Mouse (Mus musculus): ENCODE data around the gene Mroh2a.

Gene Mroh2a

DNA sequence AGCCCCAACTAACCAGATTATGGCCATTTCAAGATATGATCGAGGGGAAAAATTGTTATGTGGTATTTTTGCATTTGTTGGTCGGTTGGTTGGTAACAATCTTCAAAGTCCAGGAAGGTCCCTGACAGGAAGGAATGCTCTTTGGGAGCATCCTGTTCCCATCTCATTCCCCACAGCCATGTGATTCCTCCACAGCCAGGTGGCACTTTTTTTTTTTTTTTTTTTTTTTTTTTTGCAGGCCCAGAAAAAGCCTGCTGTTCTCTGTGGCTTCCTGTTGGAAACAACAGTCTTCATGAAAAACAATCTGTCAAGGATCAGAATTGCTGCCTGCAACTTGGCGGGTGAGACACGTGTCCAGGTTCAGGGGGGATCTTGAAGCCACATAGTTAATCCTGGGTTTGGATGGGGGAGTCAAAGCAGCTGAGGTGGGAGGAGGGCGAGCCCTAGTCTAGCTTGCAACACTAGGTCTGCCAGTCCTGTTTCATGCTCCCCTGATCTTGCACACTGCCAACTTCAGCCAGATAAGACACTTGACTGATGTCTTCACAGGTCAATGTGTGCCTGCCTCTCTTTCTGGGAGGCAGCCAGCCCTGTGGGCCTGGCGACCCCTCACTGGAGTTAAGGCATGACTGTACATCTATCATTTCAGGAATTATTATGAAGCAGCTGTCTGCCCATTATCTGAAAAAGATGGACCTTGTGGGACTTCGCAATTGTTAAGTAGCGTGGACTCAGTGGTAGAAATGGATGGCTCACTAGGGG is 32.3 kb downstream of the Mroh2a start:
- no peak for DNase-seq (ENCODE audit: low spot score in 2 of 2)

DNA sequence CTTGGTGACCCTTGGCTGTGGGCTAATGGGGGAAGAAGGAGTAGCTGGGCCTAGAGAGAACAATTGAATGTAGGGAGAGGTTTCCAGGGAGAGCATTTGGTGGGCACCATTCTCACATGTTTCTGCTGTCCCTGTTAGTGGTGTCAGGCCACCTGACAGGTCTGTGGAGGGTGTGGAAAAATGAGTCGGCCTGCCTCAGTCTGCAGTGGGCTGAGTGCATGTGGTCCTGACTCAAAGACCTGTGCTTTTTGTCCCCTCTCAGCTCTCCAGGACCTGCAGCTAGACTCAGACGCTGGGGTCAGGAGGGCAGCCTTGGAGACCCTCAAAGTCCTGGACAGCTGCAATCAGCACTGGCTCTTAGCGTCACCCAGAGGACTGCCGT is 32.8 kb downstream of the Mroh2a start:
- DNase-seq (ENCODE audit: low spot score in 2 of 2) = no peak

DNA sequence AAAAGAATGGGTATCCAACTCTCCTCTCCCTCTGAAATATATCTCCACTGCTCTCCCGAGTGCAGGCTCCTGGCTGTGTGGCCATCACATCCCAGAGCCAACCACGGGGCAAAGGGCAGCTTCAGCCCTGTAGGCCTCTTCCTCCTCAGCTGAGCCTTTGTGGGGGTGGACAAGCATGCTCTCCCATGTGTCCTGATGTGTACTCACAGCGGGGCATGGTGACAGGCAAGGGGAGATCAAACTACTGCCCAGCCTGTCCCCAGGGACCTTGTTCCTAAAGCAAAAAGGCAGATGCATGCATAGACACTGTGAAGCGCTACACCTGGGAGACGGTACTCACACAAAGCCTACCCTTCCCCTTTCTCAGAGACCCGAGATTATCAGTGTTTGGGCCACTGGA is 33.3 kb downstream of the Mroh2a start:
- no peak for DNase-seq (ENCODE audit: low spot score in 2 of 2)

DNA sequence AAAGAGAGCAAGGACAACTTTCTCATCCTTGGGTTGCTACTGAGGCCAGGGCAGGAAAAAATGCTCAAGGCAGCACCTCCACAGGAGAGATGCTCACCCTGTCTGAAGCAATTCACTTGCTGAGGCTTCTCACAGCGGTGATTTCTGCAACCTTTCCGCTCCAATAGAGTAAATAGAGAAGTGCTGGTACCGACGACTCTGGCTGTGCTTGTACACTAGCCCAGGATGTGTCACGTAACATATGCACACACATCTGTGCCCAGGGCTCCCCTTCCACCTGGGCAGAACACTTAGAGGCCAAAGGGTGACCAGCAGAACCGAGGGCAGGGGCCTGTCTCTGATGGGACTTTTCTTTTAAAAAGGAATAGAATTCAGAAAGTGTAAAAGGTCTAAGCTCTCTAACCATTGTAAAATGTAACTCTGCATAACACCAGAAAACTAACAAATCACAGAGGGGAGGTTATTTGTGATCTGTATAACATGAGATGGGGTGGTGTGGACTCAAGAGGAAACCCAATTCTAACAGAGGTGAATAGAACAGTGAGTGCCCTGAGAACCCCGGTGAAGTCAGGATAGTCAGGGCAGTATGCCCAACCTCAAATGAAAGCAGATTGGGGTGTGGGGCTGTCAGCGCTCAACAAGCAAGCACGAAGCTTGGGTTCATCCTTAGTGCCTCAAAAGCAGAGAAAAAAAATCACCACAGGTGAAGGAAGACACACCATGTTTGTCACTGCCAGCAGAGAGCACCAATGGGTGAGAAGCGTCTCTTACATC is 34.0 kb downstream of the Mroh2a start:
- DNase-seq (ENCODE audit: low spot score in 2 of 2) = no peak

DNA sequence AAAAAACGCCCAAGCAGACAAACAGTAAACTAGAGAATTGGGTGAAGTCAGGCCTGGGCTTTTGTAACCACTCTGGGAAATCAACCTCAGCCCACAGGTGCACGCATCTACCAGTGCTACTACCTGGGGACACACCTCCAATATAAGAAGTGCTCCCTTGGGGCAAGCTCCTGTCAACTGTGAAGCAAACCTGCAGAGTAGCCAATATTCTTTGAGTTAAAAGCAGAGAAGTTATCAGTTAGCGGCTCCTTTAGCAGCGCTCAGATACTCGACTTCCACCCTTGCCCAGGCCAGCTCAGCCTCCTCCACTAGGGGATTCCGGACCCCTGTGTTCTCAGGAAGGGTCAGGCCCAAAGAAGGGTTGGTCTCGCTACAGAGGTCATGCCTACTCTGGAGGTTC is 34.9 kb downstream of the Mroh2a start:
- DNase-seq (ENCODE audit: low spot score in 2 of 2) = no peak

DNA sequence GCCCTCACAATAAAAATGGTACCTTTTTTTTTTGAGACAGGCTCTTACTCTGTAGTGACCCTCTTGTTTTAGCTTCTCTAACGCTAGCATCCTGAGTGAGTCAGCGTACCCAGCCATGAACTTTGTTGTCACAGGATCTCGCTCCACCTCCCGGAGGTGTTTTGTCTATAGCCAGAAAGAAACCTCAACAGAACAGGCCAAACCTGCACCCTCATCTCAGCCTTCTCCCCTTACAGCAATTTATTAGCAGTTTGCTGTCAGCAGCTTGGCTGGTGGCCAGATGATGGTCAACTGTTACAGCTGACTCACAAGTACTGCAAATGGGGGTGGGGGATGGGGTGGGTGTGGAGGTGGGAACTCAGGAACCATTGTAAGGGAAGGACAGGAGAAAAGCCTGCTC is 35.5 kb downstream of the Mroh2a start:
- no peak for DNase-seq (ENCODE audit: low spot score in 2 of 2)

DNA sequence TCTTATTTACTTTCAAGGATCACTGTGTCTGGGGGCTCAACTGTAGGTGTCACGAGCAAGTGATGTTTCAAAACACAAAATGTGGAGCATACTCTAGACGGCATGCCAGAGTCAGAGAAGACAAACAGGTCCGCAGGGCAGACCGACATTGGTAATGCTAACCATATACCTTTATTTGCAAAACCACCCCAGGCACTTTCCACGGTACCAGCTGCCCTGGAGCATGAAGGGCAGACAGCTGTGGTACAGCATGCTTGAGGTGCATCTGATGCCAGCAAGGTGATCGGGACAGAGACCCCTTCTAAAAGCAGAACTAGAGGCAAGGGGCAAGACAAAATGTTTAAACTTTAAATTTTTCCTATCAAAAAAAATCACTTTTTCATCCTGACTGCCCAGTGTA is 36.2 kb downstream of the Mroh2a start:
- DNase-seq (ENCODE audit: low spot score in 2 of 2) = no peak

DNA sequence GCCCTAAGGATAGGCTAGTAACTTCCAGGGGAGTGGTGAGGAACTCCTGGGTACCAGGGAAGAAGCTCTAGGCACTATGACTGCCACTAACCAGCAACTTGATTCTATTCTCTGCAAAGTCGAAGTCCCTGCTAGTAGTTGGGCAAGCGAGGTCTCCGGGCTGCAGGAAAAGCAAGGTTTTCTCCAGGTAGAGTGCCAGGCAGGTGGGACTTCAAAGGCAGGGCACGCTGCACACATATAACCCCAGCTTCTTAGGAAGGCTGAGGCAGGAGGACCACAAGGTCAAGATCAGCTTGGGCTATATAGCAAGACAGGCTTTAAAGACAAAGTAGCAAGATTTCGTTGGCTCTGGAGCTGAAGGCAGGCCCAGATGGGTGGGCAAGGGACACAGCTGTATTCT is 37.0 kb downstream of the Mroh2a start:
- no peak for DNase-seq (ENCODE audit: low spot score in 2 of 2)

DNA sequence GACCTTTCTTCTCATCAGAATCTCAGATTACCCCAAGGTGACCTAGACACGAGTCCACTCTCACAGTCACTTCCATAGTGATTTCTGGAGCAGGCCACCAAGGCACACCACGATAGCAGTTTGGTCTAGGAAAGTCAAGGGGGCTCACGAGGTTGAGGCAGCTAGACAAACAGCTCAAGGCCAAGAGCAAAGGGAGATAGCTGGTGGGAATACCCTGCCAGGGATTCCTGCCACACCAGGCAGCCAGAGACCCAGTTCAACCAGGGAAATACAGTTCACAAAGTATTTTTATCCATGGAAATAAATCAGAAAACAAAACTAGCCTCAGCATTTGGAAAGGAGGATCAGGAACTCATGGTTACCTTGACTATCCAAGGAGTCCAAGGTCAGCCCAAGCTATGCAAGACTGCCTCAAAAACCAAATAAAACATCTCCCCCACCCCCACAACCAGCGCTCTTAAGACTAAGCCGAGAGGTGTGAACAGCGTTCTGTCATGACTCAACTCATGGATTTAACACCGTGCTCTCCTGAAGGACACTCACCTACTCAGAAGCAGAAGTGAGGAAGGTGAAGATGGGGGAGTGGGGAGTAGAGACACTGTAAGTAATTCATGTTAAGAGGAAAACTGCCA is 37.6 kb downstream of the Mroh2a start:
- DNase-seq (ENCODE audit: low spot score in 2 of 2) = no peak

DNA sequence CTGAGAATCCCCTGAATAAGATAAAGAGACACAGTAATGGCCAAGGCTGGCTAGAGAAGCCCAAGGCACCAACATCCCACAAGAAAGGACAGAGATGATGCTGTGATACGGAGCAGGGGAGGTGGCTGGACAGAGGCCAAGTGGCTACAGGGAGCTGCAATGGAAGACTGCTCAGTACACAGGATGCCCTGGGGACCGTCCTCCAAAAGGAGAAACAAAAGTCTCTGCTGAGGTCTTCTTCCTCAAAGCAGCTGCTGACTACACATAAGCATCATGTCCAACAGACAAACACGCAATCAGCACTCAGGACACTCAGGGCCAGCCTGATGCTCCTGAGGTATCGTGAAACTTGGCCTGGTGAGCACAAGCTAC is 38.1 kb downstream of the Mroh2a start:
- DNase-seq (ENCODE audit: low spot score in 2 of 2) = no peak

DNA sequence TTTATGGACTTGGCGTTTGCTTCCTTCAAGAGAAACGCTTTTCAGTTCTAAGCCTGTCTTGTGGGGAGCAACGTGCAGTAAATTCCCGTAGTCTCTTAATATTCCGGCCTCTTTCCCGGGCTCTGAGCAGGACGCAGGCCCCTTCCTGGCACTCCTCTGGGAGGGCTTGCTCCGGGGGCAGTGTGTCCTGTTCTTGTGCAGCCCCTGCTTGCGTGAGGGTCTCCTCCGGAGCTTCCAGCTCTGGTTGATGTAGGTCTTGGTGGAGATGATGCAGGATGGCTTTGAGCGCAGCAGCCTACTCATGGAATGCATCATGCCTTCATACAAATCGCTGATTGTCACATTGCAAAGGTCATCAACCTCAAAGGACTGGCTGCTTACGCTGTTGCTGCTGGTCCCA is 39.3 kb downstream of the Mroh2a start:
- no peak for DNase-seq (ENCODE audit: low spot score in 2 of 2)

DNA sequence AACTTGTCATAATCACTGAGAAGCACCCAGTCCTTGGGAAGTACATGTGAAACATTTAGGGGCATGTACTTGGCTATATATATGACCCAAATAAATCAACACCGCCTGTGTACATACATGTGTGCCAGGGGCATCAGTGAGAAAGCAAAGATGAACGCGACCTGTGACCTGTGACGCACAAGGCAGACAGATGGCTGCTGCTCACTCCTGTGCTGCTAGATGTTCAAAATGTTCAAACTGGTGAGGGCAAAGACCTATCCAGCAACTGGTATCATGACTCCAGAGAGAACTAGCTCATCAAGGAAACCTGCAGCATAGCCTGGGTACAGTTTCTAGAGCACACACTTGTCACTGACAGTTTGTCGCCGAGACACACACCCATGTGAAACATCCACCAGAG is 40.7 kb downstream of the Mroh2a start:
- no peak for DNase-seq (ENCODE audit: low spot score in 2 of 2)

DNA sequence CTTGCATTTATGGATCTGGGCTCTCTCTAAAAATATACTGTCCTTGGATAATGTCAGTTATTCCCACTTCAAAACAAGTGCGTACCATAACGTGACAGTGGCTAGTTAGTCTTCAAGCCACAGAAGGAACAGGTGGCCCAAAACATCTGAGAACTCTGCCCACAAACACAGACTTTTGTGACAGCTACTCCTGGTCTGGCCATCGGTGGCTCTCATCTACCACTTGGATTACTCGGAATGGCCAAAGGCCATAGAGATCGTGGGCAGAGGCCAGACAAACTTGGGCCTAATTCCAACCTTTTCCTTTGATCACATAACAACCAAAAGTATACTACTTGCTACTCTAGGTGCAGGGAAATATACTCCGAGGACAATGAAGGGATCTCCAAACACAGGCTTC is 41.3 kb downstream of the Mroh2a start:
- no peak for DNase-seq (ENCODE audit: low spot score in 2 of 2)

DNA sequence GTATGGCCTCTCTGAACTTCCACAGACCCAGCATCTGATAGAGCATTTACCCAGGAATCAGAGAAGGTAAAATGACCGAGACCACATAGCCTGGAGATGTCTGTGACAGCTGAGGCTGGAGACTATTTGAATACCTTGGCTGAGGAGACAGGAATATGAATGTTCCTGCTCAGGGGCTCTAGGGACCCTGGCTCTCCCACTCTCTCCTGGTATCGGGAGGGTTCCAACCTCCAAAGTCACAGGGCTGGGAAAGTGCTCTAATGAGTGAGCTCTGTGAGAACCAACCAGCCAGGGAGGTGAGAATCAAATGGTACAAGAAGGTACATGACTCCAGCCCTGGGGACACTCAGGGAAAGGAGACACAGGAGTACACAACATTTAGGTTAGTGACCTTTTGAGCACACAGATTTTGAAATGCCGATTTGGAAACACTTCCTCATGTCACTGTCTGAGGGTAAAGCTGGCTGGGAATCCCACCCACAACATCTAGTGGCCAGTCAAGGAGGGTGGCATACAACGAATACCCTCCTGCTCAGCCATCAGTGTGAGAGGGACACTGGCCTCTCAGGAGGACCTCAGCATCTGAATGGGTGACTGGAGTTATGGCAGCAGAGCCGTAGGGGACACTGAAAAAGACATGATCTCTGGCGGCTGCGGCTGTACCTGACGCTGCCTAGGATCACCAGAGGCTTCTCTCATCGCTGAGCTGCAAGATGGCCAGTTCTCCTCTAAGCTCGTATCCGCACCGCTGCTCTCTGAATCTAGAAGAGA is 42.9 kb downstream of the Mroh2a start:
- no peak for DNase-seq (ENCODE audit: low spot score in 2 of 2)

DNA sequence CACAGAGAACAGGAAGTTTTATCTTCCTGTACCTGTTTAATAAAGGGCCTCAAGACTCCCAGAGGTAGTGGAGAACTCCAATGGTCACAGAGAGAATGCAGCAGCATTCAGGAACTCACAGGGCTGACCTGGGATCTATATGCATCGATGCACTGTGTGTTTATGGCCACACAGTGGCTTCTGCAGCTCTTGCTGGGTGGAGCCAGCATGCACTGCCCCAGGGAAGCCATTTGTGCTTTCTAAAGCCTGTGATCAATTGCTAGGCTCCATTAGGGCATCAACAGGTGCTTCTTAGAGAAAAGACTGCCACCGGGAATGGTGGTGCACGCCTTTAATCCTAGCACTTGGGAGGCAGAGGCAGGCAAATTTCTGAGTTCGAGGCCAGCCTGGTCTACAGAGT is 46.1 kb downstream of the Mroh2a start:
- DNase-seq (ENCODE audit: low spot score in 2 of 2) = no peak

DNA sequence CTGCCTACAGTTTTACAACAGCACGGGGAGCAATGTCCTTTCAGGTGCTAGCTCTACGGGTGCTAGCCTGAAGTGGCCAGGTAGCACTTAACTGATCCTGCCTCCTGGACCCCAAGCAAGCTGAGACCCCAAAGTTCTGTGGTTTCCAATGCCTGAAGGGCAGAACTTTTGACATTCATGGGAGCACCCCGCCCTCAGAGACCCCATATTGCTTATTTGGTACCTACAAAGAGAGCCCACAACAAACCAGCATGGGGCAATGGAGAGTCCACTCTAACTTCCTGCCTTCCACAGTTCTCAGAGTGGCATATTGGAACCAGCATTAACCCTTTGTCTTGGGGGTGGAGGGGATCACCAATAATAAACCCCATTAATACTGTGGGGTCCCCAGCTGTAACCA is 46.5 kb downstream of the Mroh2a start:
- DNase-seq (ENCODE audit: low spot score in 2 of 2) = no peak

DNA sequence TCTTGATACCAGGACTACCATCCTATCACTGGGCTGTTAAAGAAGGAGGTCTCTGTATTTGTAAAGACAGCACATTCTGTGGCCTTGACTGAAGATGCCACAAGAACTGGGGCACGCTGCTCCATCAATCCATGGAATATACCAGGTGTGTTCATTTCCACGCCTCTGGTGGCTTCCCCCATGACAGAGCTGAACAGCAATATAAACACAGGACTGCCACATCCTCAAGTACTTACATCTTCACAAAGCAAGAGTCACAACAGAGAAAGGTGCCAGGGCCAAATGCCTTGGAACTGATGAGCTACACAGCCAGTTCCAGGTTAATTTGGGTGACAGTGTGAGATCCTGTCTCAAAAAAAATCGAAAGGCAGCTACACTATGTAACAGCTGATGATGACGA is 47.0 kb downstream of the Mroh2a start:
- no peak for DNase-seq (ENCODE audit: low spot score in 2 of 2)

DNA sequence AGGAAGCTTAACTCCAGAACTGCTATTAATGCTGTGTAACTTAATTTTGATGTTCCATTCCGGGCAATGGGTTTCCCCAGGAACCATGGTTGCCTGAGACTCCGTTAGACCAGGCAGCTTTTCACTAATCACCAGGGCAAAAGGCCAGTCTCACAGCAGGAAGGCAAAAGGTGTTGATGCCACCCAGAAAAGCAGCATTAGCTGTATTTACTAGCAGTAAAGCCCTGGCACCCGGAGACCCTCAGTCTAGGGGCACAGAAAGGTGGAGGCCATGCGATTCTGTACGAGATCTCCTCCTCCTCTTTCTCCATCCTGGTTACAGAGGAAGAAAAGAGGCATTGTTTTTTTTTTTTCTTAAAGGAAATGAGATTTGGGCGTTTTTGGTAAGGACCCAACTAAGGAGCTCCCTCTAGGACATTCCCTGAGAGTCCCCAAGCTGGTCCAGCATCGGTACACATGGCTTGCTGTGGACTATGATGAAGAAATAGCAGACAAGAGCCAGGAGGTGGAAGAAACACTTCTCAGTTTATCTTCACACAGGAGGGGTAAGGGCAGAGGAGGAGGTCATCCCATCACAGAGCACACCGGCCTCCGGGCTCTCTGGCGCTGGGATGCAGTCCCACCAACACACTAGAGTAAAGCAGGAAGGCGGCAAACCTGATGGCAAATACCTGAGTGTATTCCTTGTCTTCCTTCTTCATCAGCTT is 47.7 kb downstream of the Mroh2a start:
- DNase-seq (ENCODE audit: low spot score in 2 of 2) = no peak

DNA sequence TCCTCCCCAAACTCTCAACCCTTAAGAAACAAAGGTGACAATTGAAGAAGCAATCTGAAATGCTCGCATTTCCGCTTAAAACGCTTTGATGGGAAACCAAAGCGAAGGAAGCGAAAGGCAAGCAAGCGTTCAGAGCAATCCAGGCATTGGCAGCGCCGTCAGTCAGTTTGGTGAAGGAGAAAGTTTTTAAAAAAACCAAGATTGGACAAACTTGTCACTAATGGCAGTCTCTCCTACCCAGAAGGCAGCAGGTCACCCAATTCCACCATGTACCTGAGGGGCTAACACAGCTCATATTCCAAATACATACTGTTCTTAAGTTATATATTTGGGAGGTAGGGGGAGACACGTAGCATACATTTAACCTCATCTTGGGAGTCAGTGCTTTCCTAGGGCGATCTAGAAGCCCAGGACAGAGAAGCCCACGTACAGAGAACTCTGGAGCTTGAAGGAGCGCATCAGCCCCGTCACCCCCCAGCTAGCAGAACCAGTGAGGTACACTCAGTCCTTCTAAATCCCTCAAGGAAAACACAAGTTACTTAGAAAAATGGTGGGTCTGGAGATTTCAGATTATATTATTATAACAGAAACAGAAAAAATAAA is 48.4 kb downstream of the Mroh2a start:
- DNase-seq (ENCODE audit: low spot score in 2 of 2) = no peak

DNA sequence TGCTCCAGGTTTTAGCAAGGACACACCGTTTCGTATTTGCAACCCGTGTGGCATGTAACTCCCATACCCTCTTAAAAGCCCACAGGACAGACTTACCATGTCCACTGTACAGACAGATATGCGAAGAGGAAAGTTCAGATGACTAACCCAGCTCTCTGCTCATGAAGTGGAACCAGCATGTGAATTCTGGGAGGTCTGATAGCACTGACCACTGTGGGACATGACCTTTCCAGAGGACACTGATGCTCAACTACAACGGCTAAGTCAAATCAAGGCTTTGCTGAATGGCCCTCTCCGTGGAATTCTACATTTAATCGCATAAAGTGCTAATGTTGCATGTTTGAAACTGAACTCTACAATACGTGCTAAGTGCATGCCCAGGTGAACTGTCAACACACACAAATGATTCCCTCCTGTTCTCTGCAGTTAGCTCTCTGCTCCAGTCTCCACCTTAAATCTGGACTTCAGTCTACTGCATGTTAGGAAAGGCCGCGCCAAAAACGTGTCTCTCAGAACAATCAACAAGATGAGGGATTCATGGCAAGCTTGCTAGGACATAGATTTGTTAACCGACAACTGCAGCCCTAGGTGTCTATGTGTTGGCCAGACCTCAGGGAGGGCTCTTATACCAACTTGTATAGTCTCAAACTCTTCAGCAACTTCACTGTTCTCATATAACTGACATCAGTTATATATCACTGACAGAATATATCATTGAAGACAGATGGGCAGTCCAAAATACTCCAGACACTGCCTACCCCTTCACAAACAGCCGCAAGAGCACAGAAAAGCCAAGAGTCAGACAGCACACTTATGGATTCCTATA is 49.1 kb downstream of the Mroh2a start:
- no peak for DNase-seq (ENCODE audit: low spot score in 2 of 2)

Measured in natural killer cell, adult 2 months (primary cell).